Mouse (Mus musculus) ES-Bruce4 (cell line): ENCODE data around the gene Dab2ip.

Source experiments
- CTCF ChIP-seq: IDR thresholded peaks from one replicate; pipeline ENCODE4 v1.8.1; 2011; ENCODE audit warnings: low read depth, low read length
- EP300 ChIP-seq: IDR thresholded peaks from 2 replicates; pipeline ENCODE4 v1.6.1; 2011; ENCODE audit warnings: low read depth, low read length; ENCODE audit not compliant: insufficient read depth
- POLR2A ChIP-seq: IDR thresholded peaks from one replicate; pipeline ENCODE4 v1.8.1; 2011; ENCODE audit warnings: low read length; ENCODE audit not compliant: insufficient read depth

DNA sequence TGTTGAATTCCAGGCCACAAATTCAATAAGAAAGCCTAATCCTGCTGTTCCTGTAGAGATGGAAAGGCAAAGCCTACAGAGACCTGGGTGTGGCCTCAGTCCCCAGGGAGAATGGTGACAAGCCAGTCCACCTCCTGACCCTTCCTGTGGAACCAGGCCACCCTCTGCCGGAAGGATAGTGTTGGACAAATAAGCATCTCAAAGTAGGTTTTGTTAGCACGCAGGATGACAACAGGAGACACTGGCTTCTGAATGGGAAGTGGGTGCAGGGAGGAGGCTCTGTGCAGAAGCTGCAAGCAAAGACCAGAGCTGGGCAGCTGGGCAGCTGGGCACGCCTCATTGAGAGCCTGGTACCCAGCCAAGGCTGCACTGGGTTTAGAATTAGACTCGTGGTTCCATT lies 12.7 kb downstream of the Dab2ip start:
- no peak for TF ChIP-seq CTCF
- TF ChIP-seq EP300, result no peak
- no peak for TF ChIP-seq POLR2A
